Mouse (Mus musculus): ENCODE results near the gene Lrrc32.

DNA sequence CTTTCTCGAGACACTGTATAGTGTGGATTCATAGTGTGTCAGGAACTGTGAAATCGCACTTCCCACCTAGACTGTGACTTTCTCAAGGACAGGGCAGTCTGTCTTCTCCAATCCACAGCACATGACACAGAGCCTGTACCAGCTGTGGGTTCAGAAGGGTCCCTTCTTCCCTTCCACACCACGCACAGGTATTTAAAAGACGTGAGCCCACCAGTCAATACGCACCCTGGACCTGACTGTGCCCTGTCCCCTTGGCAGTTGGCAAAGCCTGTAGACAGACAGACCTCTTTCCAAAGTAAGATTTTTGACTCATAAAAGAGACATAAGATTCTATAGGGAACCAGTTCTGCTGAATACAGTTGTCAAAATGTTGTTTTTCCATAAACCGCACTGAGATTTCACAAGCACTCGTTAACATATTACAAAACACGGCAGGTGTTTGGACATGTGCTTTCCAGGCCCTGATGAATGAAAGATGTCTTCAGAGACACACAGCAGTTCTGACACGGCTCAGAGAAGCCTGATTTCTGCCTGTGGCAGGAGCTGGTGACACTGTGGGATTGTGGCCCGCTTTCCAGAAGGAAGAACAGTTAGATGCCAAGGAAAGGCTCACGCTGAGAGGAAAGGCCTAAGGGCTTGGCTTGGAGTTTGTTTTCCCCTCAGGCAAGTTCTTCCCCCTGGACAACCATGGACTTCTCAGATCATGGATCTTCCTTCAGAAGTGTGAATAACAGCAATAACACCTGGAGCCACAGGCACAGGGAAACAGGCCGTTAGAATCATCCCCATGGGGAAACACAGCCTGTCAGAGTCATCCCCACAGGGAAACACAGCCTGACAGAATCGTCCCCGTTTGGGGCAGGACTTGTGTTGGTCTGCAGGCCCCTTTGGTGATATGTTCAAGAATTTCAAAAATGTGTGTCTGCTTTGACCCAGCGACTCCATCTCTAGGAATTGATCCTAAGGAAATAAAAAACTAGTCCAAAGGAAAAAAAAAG lies 22.2 kb downstream of the Lrrc32 start:
- TF ChIP-seq CTCF (IDR thresholded peaks at IDR 0.05; ENCODE audit: control insufficient read depth, insufficient read depth, low read length): no peak
- no peak for TF ChIP-seq POLR2A (IDR thresholded peaks at IDR 0.05; ENCODE audit: borderline replicate concordance, control insufficient read depth, low read depth, low read length)

Data from bone marrow, adult 2 months (tissue).